Mouse (Mus musculus) gonadal fat pad, adult 2 months (tissue): ENCODE results near the gene Krtap5-2. TPM values are rescaled to one million over a fixed set of nuclear protein-coding genes. Genes with fewer than 3 reads are reported as not detected.
"Not testable (repeated sequence)": the region's sequence is repeated elsewhere in the genome, so short reads cannot be mapped to it uniquely, and the experiment has no call there.

Experiments used
- DNase-seq: peaks from one replicate; pipeline ENCODE4 v3.0.0-alpha.2; 2012; ENCODE audit warnings: low read depth
- polyA plus RNA-seq: library from polyadenylated mRNA; depleted of rRNA; stranded (reverse); fragments of >200 nt; gene quantifications from 2 replicates; pipeline ENCODE4 v1.2.3, GENCODE M21; 2012; rRNA removed

Krtap5-2 gene
- polyA plus RNA-seq, 1 experiment: not detected

GRCm38 (mm10) chr7:142140696-142141095 lies 35.1 kb downstream of the Krtap5-2 start:
- DNase-seq: no peak

- not testable (repeated sequence) for DNase-seq
Observed at GRCm38 (mm10) chr7:142135934-142136333, 39.9 kb downstream of the Krtap5-2 start, which contains the start of gene Gm39115. Gm39115 (minus strand) TSS chr7:142136034.

GRCm38 (mm10) chr7:142134206-142134995 lies 41.4 kb downstream of the Krtap5-2 start:
- no peak for DNase-seq

- no peak for DNase-seq
Observed at GRCm38 (mm10) chr7:142128843-142129242, 47.0 kb downstream of the Krtap5-2 start.

Other genes starting within 250 kb of the Krtap5-2 start
- 0.09 and 0.33 TPM in 2 replicates for gene Brsk2, start 226.3 kb downstream of the Krtap5-2 start, polyA plus RNA-seq
- 50.5 and 54.7 TPM in 2 replicates for gene Mob2, start 114.9 kb downstream of the Krtap5-2 start, polyA plus RNA-seq
- 10.9 and 13.2 TPM in 2 replicates for gene Dusp8, start 80.2 kb downstream of the Krtap5-2 start, polyA plus RNA-seq
- gene Gm45618, start 55.3 kb downstream of the Krtap5-2 start, polyA plus RNA-seq: not detected in 2 replicates
- not detected in 2 replicates for gene Gm39115, start 40.0 kb downstream of the Krtap5-2 start, polyA plus RNA-seq
- not detected in 2 replicates for gene Gm45337, start 31.4 kb downstream of the Krtap5-2 start, polyA plus RNA-seq
- not detected in 2 replicates for gene Gm29735, start 18.9 kb downstream of the Krtap5-2 start, polyA plus RNA-seq
- not detected in 2 replicates for gene Gm4553, start 10.3 kb downstream of the Krtap5-2 start, polyA plus RNA-seq
- not detected in 2 replicates for gene Gm10153, start 14.4 kb upstream of the Krtap5-2 start, polyA plus RNA-seq
- not detected in 2 replicates for gene Krtap5-3, start 25.4 kb upstream of the Krtap5-2 start, polyA plus RNA-seq
- not detected in 2 replicates for gene Gm7579, start 35.9 kb upstream of the Krtap5-2 start, polyA plus RNA-seq
- not detected in 2 replicates for gene Krtap5-5, start 54.0 kb upstream of the Krtap5-2 start, polyA plus RNA-seq
- not detected in 2 replicates for gene Gm40460, start 65.1 kb upstream of the Krtap5-2 start, polyA plus RNA-seq
- not detected in 2 replicates for gene Gm2431, start 82.3 kb upstream of the Krtap5-2 start, polyA plus RNA-seq
- gene Gm4559, start 98.4 kb upstream of the Krtap5-2 start, polyA plus RNA-seq: not detected in 2 replicates
- gene Krtap5-1, start 121.1 kb upstream of the Krtap5-2 start, polyA plus RNA-seq: not detected in 2 replicates
- gene Krtap5-4, start 127.5 kb upstream of the Krtap5-2 start, polyA plus RNA-seq: not detected in 2 replicates
- gene Ifitm10, start 197.7 kb upstream of the Krtap5-2 start, polyA plus RNA-seq: 4.5 and 5.4 TPM in 2 replicates
- gene Gm49369, start 206.7 kb upstream of the Krtap5-2 start, polyA plus RNA-seq: 0.74 and 1.0 TPM in 2 replicates
- gene Ctsd, start 212.0 kb upstream of the Krtap5-2 start, polyA plus RNA-seq: 1,099 and 1,739 TPM in 2 replicates